Mouse (Mus musculus): ENCODE data around the gene Bcdin3d. TPM values are rescaled to one million over a fixed set of nuclear protein-coding genes. Genes with fewer than 3 reads are reported as not detected.

The Bcdin3d gene
- total RNA-seq, 2 experiments from 2014 or later = 3.9 to 6.6 TPM

- DNase-seq (ENCODE audit: low spot score in 2 of 2) = peak; percentile 51 to 64
- intact Hi-C loops (cut with DNase I) = no loop called here
Measured at GRCm38 (mm10) chr15:99449131-99449750, 25.3 kb downstream of the Bcdin3d start.

GRCm38 (mm10) chr15:99446136-99446535 is 28.4 kb downstream of the Bcdin3d start:
- peak in 1 of 2 experiments; percentile 32 for DNase-seq (ENCODE audit: low spot score in 2 of 2)
- intact Hi-C loops (cut with DNase I) = loop anchor here (2.0 kb wide), 1 partner anchor 13 kb away; no protein-coding TSS in a partner anchor

- no peak for DNase-seq (ENCODE audit: low spot score in 2 of 2)
- intact Hi-C loops (cut with DNase I) = no loop called here
Measured at GRCm38 (mm10) chr15:99445567-99445966, 29.0 kb downstream of the Bcdin3d start.

- intact Hi-C loops (cut with DNase I) = no loop called here
- DNase-seq (ENCODE audit: low spot score in 2 of 2) = no peak
Measured at GRCm38 (mm10) chr15:99442358-99442757, 32.2 kb downstream of the Bcdin3d start.

- no peak for DNase-seq (ENCODE audit: low spot score in 2 of 2)
Measured at GRCm38 (mm10) chr15:99440816-99441457, 33.6 kb downstream of the Bcdin3d start.

GRCm38 (mm10) chr15:99440112-99440815 is 34.3 kb downstream of the Bcdin3d start:
- DNase-seq (ENCODE audit: low spot score in 2 of 2) = no peak
- intact Hi-C loops (cut with DNase I) = no loop called here

More at GRCm38 (mm10) chr15:99440816-99441457, 33.6 kb downstream of the Bcdin3d start:
- intact Hi-C loops (cut with DNase I) = no loop called here

- no peak for DNase-seq (ENCODE audit: low spot score in 2 of 2)
- intact Hi-C loops (cut with DNase I) = no loop called here
Measured at GRCm38 (mm10) chr15:99438966-99439698, 35.4 kb downstream of the Bcdin3d start.

- DNase-seq (ENCODE audit: low spot score in 2 of 2) = no peak
- intact Hi-C loops (cut with DNase I) = loop anchor here (2.0 kb wide), 1 partner anchor 13 kb away; no protein-coding TSS in a partner anchor
Measured at GRCm38 (mm10) chr15:99433913-99434312, 40.6 kb downstream of the Bcdin3d start.

- DNase-seq (ENCODE audit: low spot score in 2 of 2) = no peak
- intact Hi-C loops (cut with DNase I) = loop anchor here (2.0 kb wide), 1 partner anchor 14 kb away; no protein-coding TSS in a partner anchor
Measured at GRCm38 (mm10) chr15:99433081-99433718, 41.3 kb downstream of the Bcdin3d start.

- intact Hi-C loops (cut with DNase I) = loop anchor here (2.0 kb wide), 1 partner anchor 15 kb away; no protein-coding TSS in a partner anchor
- DNase-seq (ENCODE audit: low spot score in 2 of 2) = no peak
Measured at GRCm38 (mm10) chr15:99431967-99432366, 42.6 kb downstream of the Bcdin3d start.

GRCm38 (mm10) chr15:99431504-99431903 is 43.0 kb downstream of the Bcdin3d start:
- no peak for DNase-seq (ENCODE audit: low spot score in 2 of 2)

GRCm38 (mm10) chr15:99431063-99431462 is 43.5 kb downstream of the Bcdin3d start:
- DNase-seq (ENCODE audit: low spot score in 2 of 2) = no peak
- intact Hi-C loops (cut with DNase I) = no loop called here

More at GRCm38 (mm10) chr15:99431504-99431903, 43.0 kb downstream of the Bcdin3d start:
- intact Hi-C loops (cut with DNase I) = no loop called here

- intact Hi-C loops (cut with DNase I) = no loop called here
- DNase-seq (ENCODE audit: low spot score in 2 of 2) = no peak
Measured at GRCm38 (mm10) chr15:99430394-99430793, 44.1 kb downstream of the Bcdin3d start.

GRCm38 (mm10) chr15:99423884-99424283 is 50.6 kb downstream of the Bcdin3d start:
- intact Hi-C loops (cut with DNase I) = loop anchor here (5.0 kb wide), 1 partner anchor 33 kb away; the partner anchor contains the start of gene Nckap5l
- no peak for DNase-seq (ENCODE audit: low spot score in 2 of 2)

GRCm38 (mm10) chr15:99423131-99423530 is 51.4 kb downstream of the Bcdin3d start:
- intact Hi-C loops (cut with DNase I) = loop anchor here (5.0 kb wide), 1 partner anchor 34 kb away; the partner anchor contains the start of gene Nckap5l
- DNase-seq (ENCODE audit: low spot score in 2 of 2) = no peak

- no peak for DNase-seq (ENCODE audit: low spot score in 2 of 2)
- intact Hi-C loops (cut with DNase I) = loop anchor here (5.0 kb wide), 1 partner anchor 35 kb away; the partner anchor contains the start of gene Nckap5l
Measured at GRCm38 (mm10) chr15:99422551-99422950, 52.0 kb downstream of the Bcdin3d start.

GRCm38 (mm10) chr15:99421676-99422075 is 52.9 kb downstream of the Bcdin3d start:
- intact Hi-C loops (cut with DNase I) = loop anchor here (5.0 kb wide), 1 partner anchor 36 kb away; the partner anchor contains the start of gene Nckap5l
- DNase-seq (ENCODE audit: low spot score in 2 of 2) = no peak

- intact Hi-C loops (cut with DNase I) = loop anchor here (5.0 kb wide), 1 partner anchor 36 kb away; the partner anchor contains the start of gene Nckap5l
- no peak for DNase-seq (ENCODE audit: low spot score in 2 of 2)
Measured at GRCm38 (mm10) chr15:99421152-99421551, 53.4 kb downstream of the Bcdin3d start.

All from left cerebral cortex, postnatal 36 days (tissue).